Mouse (Mus musculus): ENCODE results near the gene Ubqln4.
"Not testable (repeated sequence)": the region's sequence is repeated elsewhere in the genome, so short reads cannot be mapped to it uniquely, and the experiment has no call there.

Gene Ubqln4

DNA sequence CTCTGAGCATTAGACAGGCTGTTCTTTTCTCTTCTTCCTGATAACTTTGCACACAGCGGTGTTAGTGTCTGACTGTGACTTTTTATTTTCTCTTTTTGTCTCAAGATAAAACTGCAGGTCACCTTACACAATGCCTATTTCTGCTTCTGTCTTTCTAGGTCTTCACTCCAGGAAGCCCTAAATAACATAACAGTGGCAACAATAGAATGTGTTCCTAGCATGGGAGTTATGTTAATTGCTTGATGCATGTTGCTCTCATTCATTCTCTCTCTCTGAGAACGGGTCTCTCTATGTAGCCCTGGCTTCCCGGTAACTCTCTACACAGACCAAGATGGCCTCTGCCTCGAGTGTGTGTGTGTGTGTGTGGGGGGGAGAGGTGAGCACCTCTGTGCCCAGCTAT lies 48.9 kb downstream of the Ubqln4 start:
- no peak for DNase-seq (ENCODE audit: low read depth)

DNA sequence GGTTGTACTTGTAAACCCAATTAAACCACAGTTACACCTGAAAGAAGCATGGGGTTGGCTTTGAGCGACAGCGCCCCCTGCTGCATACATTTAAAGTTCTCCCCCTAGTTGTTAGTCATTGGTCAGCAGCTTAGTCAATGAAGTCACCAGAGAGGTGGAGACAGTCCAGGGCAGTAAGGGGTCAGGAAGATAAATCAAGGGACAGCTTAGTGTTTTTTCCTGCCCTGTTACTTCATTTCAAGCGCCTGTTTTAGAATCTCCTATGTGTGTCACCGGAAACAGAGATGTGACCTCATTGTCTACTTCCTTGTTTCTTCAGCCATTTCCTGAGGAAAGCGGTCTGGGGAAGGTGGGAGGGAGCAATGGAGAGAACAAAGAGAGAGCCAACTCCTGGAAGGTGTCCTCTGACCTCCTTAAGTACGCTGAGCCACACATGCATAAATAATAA lies 50.2 kb downstream of the Ubqln4 start:
- DNase-seq (ENCODE audit: low read depth) = no peak

DNA sequence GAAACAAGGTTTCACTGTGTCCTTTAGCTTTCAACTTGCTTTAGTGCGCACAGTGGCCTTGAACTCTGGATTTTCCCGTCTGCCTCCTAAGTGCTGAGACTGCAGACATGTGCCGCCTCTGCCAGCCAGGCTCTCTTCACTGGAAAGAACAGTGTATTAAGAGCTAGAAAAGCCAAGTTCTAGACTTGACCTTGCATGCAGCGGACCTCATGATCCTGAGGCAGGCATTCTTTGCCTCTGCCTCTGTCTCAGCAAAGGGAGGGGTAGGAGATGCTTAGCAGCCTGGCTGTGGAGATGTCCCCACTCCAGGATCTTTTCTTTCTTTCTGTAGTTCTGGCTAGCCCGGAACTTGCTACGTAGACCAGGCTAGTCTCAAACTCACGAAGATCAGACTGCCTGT lies 51.3 kb downstream of the Ubqln4 start:
- no peak for DNase-seq (ENCODE audit: low read depth)

DNA sequence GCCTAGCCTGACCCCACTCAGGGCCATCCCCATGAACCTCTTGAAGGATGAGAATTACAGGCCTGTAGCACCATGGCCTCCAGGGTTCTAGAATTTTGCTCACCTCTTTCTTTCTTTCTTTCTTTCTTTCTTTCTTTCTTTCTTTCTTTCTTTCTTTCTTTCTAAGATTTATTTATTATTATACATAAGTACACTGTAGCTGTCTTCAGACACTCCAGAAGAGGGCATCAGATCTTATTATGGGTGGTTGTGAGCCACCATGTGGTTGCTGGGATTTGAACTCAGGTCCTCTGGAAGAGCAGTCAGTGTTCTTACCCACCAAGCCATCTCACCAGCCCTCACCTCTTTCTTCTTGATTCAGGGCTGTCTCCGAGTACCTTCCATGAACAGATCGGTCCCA lies 52.1 kb downstream of the Ubqln4 start, which contains the start of gene Arhgef2:
Arhgef2 (plus strand) TSS at position 301 of the 400 bp plus-strand sequence.
- not testable (repeated sequence) for DNase-seq (ENCODE audit: low read depth)

DNA sequence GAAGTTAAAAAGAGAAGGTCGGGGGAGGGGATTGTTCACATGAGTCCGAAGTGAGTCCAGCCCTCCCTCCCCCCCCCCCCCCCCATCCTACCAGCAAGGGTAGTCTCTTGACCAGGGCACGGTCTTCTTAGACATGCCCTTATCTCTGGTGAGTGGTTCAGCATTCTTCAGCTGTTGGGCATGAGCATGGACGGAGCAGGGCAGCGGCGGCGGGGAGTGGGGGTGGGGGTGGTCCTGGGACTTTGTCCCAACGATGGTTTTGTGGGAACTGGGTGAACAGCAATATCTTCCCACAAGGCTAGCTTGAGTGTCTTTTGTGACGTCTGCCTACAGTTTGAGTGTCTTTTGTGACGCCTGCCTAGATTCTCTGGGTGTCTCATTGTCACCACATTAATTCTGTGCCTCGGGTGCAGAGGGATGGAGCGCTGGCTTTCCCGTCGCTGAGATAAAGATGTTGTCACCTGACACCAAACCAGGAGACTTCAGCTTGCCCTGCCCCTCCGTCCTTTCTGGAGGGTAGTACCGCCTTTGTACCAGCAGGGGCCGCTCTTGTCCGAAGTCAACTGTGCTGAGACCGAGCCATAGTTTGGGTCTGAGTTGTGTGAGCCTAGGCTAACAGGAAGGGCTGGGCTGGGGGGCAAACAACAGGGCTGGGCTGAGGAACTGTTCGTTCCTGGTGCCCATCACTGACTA lies 53.7 kb downstream of the Ubqln4 start:
- DNase-seq (ENCODE audit: low read depth) = peak; percentile 88

DNA sequence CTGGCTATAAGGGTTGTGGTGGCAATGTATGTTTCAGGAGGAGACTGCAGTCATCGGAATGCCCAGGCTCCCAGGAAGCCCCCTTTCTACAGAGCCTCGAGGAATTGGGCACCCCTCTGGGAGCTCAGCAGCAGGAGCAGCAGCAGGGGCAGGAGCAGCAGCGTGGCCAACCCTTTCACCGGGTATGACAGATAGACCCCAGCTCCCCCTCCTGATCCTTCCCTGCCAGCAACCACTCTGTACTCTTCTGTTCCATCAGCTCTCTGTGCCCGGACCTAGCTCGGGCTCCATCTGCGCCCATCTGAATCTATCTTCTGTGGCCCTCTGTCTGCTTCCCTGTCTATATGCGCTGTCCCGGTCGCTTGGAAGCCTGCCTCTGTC lies 54.2 kb downstream of the Ubqln4 start:
- no peak for DNase-seq (ENCODE audit: low read depth)

DNA sequence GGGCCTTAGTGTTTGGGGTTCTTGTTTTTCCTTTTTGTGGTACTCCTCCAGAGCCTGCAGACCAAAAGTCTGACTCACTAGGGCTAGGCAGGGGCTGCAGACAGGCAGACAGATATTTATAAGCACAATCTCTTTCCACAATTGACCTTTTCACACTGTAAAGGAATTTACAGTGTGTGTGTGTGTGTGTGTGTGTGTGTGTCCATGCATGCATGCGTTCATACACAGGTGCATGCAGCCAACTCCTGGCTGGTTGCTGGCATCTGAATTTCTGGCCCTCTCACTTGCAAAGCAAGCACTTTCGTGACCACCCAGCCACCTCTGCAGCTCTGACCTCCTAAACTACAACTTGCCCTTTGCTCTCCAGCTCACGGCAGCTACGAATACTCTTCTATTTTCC lies 55.5 kb downstream of the Ubqln4 start:
- no peak for DNase-seq (ENCODE audit: low read depth)

DNA sequence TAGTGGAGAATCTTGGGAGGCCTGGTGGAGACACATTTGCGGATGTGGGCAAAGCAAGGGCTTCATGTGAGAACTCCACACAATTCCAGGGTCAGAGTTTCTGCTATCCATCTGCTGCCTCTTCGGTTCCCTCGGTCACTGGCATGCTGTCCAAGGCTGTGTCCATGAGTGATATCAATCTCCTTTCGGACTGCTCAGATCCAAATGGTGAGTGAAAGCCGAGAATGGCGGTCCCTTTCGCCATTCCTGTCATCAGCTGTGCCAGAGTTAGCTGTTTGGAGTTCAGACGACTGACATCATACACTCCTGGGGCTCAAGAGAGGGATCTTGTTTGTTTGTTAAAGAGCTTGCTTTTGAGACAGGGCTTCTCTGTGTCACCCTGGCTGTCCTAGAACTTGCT lies 60.9 kb downstream of the Ubqln4 start:
- DNase-seq (ENCODE audit: low read depth) = no peak

DNA sequence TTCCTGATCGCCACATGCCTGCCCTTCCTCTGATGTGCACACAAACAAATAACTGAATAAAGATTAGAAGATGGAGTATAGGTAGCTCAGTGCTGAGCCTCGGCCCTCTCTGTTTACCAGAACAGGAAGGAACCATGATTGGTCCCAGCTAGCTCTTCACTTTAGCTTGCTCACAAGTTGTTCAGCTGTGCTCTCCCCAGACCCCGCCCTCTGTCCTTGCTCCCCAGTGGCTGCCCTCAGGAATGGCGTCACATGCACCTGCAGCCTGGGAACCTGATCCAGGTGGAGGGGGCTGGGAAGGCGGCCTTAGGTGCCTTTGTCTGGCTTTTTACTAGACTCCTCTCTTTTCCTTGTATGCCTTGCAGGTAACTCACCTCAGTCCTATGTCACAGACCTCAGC lies 61.6 kb downstream of the Ubqln4 start:
- DNase-seq (ENCODE audit: low read depth) = no peak

DNA sequence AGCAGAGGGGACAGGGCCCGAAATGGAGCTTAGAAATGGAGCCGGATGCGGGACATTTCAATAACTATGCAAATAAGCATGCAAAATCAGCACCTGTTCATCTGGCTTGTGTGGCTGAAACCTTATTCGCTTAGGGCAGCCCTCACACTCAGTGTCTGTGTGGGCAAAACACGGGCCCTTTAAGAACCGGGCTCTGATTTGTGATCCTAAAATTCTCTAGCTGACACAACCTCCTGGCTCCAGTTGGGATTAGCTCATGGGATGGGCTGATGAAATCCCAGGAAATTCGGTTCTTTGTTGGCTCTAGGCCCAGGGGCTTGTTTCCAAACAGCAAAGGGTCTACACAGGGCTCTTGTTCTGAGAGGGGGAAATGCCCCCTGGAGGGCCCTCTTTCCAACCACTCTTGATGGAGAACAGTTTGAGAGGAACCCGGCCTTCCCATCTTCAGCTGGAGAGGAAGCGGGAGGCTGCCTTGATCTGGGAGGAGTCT lies 62.4 kb downstream of the Ubqln4 start:
- no peak for DNase-seq (ENCODE audit: low read depth)

DNA sequence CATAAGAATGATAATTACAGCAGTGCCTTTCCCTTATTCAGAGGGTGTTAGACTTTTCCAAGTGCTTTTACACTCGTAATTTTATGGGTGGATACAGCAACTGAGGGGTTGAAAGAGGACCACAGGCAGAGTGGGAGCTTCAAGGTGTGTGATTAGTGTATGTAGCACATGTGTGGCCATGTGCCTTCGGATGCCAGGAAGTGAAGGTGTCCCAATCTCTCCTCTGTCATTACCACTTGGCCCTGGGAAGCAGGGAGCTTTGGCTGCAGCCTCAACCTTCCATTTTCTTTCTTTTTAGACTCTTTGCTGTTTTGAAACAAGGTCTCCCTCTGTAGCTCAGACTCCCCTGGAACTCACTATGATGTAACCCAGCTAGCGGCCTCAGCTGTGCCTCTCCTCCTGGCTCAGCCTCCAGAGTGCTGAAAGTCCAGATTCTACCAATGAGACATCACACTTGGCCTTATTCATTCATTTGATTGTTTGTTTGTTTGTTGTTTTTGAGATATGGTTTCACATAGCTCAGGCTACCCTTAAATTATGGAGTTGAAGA lies 63.5 kb downstream of the Ubqln4 start:
- DNase-seq (ENCODE audit: low read depth) = no peak

DNA sequence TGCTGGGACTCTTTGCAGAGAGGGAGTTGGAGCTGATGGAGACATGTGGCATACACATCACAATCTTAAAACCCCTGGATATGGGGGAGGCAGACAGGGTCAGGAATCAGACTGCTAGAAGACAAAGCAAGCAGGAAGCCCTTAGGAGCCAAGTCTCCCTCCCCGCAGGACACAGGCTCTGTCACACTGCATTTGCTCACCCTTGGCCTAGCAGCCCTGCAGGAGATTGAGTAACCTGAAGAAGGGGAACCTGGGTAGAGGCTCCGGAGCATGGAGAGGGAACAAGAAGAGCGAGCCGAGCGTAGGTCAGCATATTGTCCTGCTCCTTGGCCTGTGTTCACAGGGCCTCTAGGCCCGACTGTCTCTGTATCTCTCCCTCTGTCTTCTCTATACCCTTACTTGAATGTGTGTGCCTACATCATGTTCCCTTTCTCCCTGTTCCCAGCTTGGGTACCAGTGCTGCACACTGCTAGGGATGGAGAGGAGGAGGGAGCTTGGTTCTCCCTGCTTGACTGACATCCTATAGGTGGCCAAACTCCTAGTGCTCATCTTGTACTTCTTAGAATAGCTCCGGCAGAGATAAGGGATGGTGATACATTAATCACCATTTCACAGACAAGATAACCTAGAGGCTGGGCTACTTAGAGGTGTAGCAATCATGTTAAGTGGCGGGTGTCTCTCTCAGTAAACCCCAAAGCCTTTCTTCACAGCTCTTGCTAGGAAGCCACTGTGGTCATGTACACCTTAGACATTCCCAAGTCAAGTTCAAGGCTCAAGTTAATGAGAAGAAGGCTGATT lies 64.7 kb downstream of the Ubqln4 start:
- DNase-seq (ENCODE audit: low read depth) = no peak
